Mouse (Mus musculus) MEL (cell line): Measurements from ENCODE around the gene Rabggta.

Source experiments
- CTCF ChIP-seq, 3 experiments: IDR thresholded peaks in 2 of 3; conservative IDR thresholded peaks in 1 of 3; 2 replicates each; pipeline ENCODE4 v1.5.1; 2011 to 2012; ENCODE audit warnings: low read length in 3 of 3, low read depth in 2 of 3, mild to moderate bottlenecking in 2 of 3, improper control_type of control experiment in 1 of 3, inconsistent platforms in 1 of 3, mixed read lengths in 1 of 3, moderate library complexity in 1 of 3; ENCODE audit not compliant: control insufficient read depth in 1 of 3, insufficient read depth in 1 of 3, poor library complexity in 1 of 3, severe bottlenecking in 1 of 3
- GABPA ChIP-seq: IDR thresholded peaks from 2 replicates; pipeline ENCODE4 v1.6.1; 2012; ENCODE audit warnings: low read depth, mild to moderate bottlenecking, inconsistent platforms, low read length, improper control_type of control experiment, moderate library complexity
- MEF2A ChIP-seq: IDR thresholded peaks from 2 replicates; pipeline ENCODE4 v1.6.1; 2014; ENCODE audit warnings: low read depth, mild to moderate bottlenecking, inconsistent platforms, low read length, improper control_type of control experiment; ENCODE audit not compliant: poor library complexity, insufficient replicate concordance, severe bottlenecking; ENCODE audit errors: extremely low read depth
- POLR2A ChIP-seq, 2 experiments: IDR thresholded peaks; 2 replicates each; pipeline ENCODE4 v1.6.1; 2011 to 2012; ENCODE audit warnings: low read length in 2 of 2, mild to moderate bottlenecking in 2 of 2, control low read depth in 1 of 2, improper control_type of control experiment in 1 of 2, low read depth in 1 of 2, moderate library complexity in 1 of 2; ENCODE audit not compliant: control insufficient read depth in 1 of 2, insufficient read depth in 1 of 2, poor library complexity in 1 of 2
- RAD21 ChIP-seq: IDR thresholded peaks from 2 replicates; pipeline ENCODE4 v1.6.1; 2011; ENCODE audit warnings: mild to moderate bottlenecking, low read depth, low read length, improper control_type of control experiment

DNA sequence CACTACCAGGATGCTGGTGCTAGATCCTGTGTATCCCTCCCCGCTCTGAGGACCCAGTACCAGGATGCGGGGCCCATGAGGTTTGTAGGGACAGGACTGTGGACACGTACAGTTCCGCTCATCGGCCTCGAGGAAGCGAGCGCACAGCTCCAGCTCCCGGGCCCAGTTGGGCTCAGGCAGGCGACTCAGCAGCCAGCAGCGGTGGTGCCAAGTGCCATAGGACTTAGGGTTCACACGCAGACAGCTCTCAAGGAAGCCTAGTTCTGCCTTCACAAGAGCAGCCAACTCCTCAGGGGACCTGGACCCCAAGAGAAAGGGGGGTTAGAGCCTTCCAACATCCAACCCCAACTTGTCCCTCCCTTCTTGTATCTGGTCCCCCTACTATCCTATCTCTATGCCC is 1.4 kb downstream of the Rabggta start:
- no peak for TF ChIP-seq MEF2A
- no peak for TF ChIP-seq RAD21
- TF ChIP-seq CTCF (IDR thresholded peaks at IDR 0.05 in 2 of 3, conservative IDR thresholded peaks at IDR 0.05 in 1 of 3; ENCODE audit: control insufficient read depth in 1 of 3, insufficient read depth in 1 of 3, low read depth in 2 of 3, low read length in 3 of 3, poor library complexity in 1 of 3, severe bottlenecking in 1 of 3), result no peak
- no peak for TF ChIP-seq POLR2A (IDR thresholded peaks at IDR 0.05; ENCODE audit: control insufficient read depth in 1 of 2, insufficient read depth in 1 of 2, low read depth in 1 of 2, low read length in 2 of 2, poor library complexity in 1 of 2)
- TF ChIP-seq GABPA, result no peak
